Mouse (Mus musculus) liver, embryonic 14.5 days (tissue): ENCODE measurements around the gene Rad17.

Source experiments
- CTCF ChIP-seq: IDR thresholded peaks from 2 replicates; pipeline ENCODE4 v1.5.1; 2016; ENCODE audit warnings: antibody characterized with exemption, low read depth, control low read depth
- EP300 ChIP-seq: IDR thresholded peaks from 2 replicates; pipeline ENCODE4 v1.6.1; 2016; ENCODE audit warnings: antibody characterized with exemption, low read depth

GRCm38 (mm10) chr13:100588646-100589045 is 62.2 kb downstream of the Rad17 start:
- no peak for TF ChIP-seq EP300
- no peak for TF ChIP-seq CTCF
